Mouse (Mus musculus) gastrocnemius, adult 2 months (tissue): ENCODE measurements around the gene C77080. TPM values are rescaled to one million over a fixed set of nuclear protein-coding genes. Genes with fewer than 3 reads are reported as not detected.

Experiments
- DNase-seq: peaks from one replicate; pipeline ENCODE4 v3.0.0; 2022
- H3K27ac ChIP-seq: fragments of 200-600 bp; 2 replicates; pipeline ENCODE4 v1.8.1; 2022; ENCODE audit warnings: mild to moderate bottlenecking
- H3K4me3 ChIP-seq: fragments of 200-600 bp; 2 replicates; pipeline ENCODE4 v1.8.1; 2022; ENCODE audit warnings: mild to moderate bottlenecking, moderate library complexity
- CTCF ChIP-seq: fragments of 200-600 bp; IDR thresholded peaks from 2 replicates; pipeline ENCODE4 v1.8.1; 2022; ENCODE audit warnings: antibody characterized with exemption, mild to moderate bottlenecking, moderate library complexity
- intact Hi-C: fragments of 180-260 bp; cut with DNase I; formaldehyde crosslinking; loops from one replicate; pipeline ENCODE4 v1.15.1; 2025
- total RNA-seq, 2 experiments: library from RNA; stranded (reverse); gene quantifications; 2 replicates each; pipeline ENCODE4 v1.2.3; 2021

Gene C77080
- total RNA-seq, 2 experiments from 2014 or later = 2.0 to 2.1 TPM

- no peak overlapping the region for H3K4me3 ChIP-seq
- DNase-seq = no peak
- H3K27ac ChIP-seq = no peak overlapping the region
- TF ChIP-seq CTCF = no peak
- intact Hi-C loops = no loop called here
Measured at GRCm38 (mm10) chr4:129244802-129245201, 16.4 kb downstream of the C77080 start.

GRCm38 (mm10) chr4:129242761-129243160 is 18.4 kb downstream of the C77080 start:
- no peak for DNase-seq
- Histone ChIP-seq H3K4me3 (no peak overlapping the region), H3K27ac (no peak overlapping the region)
- TF ChIP-seq CTCF = no peak
- intact Hi-C loops = no loop called here

GRCm38 (mm10) chr4:129242327-129242726 is 18.9 kb downstream of the C77080 start:
- Histone ChIP-seq H3K27ac (no peak overlapping the region), H3K4me3 (no peak overlapping the region)
- intact Hi-C loops = no loop called here
- no peak for TF ChIP-seq CTCF
- no peak for DNase-seq

GRCm38 (mm10) chr4:129241898-129242297 is 19.3 kb downstream of the C77080 start:
- intact Hi-C loops = no loop called here
- no peak for DNase-seq
- TF ChIP-seq CTCF = no peak
- Histone ChIP-seq H3K4me3 (no peak overlapping the region), H3K27ac (no peak overlapping the region)

- DNase-seq = peak; percentile 75
- intact Hi-C loops = no loop called here
- Histone ChIP-seq H3K4me3 (peak overlapping the region; percentile 72), H3K27ac (peak overlapping the region; percentile 16; the same call in 1 of the 2 replicates)
- TF ChIP-seq CTCF = no peak
Measured at GRCm38 (mm10) chr4:129239075-129239474, 22.1 kb downstream of the C77080 start.

- TF ChIP-seq CTCF = no peak
- Histone ChIP-seq H3K4me3 (peak overlapping the region; percentile 72), H3K27ac (no peak overlapping the region)
- DNase-seq = no peak
- intact Hi-C loops = no loop called here
Measured at GRCm38 (mm10) chr4:129238579-129239016, 22.6 kb downstream of the C77080 start.

GRCm38 (mm10) chr4:129237843-129238441 is 23.3 kb downstream of the C77080 start:
- no peak for TF ChIP-seq CTCF
- intact Hi-C loops = no loop called here
- no peak for DNase-seq
- Histone ChIP-seq H3K4me3 (no peak overlapping the region; the same call in 1 of the 2 replicates), H3K27ac (no peak overlapping the region)

- no peak for TF ChIP-seq CTCF
- DNase-seq = no peak
- Histone ChIP-seq H3K27ac (no peak overlapping the region), H3K4me3 (no peak overlapping the region)
- intact Hi-C loops = no loop called here
Measured at GRCm38 (mm10) chr4:129236236-129236813, 24.9 kb downstream of the C77080 start.

- Histone ChIP-seq H3K4me3 (no peak overlapping the region), H3K27ac (no peak overlapping the region)
- TF ChIP-seq CTCF = no peak
- intact Hi-C loops = no loop called here
- DNase-seq = no peak
Measured at GRCm38 (mm10) chr4:129235147-129235546, 26.1 kb downstream of the C77080 start.

- H3K27ac ChIP-seq = no peak overlapping the region
- DNase-seq = no peak
- intact Hi-C loops = no loop called here
- no peak for TF ChIP-seq CTCF
- H3K4me3 ChIP-seq = no peak overlapping the region
Measured at GRCm38 (mm10) chr4:129234488-129234887, 26.7 kb downstream of the C77080 start.

- no peak for DNase-seq
- H3K27ac ChIP-seq = no peak overlapping the region
- TF ChIP-seq CTCF = no peak
- H3K4me3 ChIP-seq = no peak overlapping the region
- intact Hi-C loops = no loop called here
Measured at GRCm38 (mm10) chr4:129232561-129233360, 28.4 kb downstream of the C77080 start.

- intact Hi-C loops = no loop called here
Measured at GRCm38 (mm10) chr4:129231594-129232450, 29.4 kb downstream of the C77080 start.

More at GRCm38 (mm10) chr4:129231594-129232450, 29.4 kb downstream of the C77080 start:
- TF ChIP-seq CTCF = no peak
- Histone ChIP-seq H3K27ac (no peak overlapping the region), H3K4me3 (no peak overlapping the region)
- DNase-seq = no peak
